Comparison of ENCODE assay signal across 13 mouse cellular contexts in the genomic region with DNA sequence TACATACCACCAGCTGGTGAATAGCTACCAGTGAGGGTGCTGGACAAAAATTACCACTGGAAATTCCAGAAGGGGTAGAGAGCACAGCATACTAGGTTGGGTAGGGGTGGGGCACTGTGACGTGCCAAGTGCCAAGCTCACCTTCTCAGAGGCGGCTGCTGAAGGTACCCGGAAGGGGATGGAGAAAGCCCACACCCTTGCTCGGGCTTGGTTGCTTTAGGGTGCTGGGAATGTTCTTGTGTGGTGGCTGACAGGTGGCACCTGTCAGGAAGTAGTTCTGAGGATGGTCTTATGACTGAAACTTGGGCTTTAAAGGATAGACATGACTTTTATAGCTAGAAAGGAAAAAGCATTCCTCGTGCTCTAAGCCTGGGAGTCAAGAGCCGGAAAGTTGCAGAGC. TPM values are rescaled to one million over a fixed set of nuclear protein-coding genes. Genes with fewer than 3 reads are reported as not detected.
DNase-seq lines count a peak whose midpoint lies in the region.
"Had no signal": no experiment of that assay in that cellular context is flagged by ENCODE, and none has a peak within 500 bp of the region (broad histone marks: within the 10 kb centered on the region; RNA-seq: fewer than 3 reads in every experiment).

No protein-coding gene starts in this region.

- peak; percentile 74 for DNase-seq in heart, adult 11 months
- DNase-seq in heart, adult 18-20 months: no peak
- DNase-seq: adrenal gland, adult 2 months; adrenal gland, adult 8-10 months; adrenal gland, postnatal 10 days; adrenal gland, postnatal 14 days; adrenal gland, postnatal 25 days; adrenal gland, postnatal 36 days; B cell, adult 2 months; cerebellum, adult 11 months; cerebellum, adult 11-12 months; cerebellum, adult 18-20 months; cerebellum, adult 2 months had no signal

RNA-seq across cellular contexts. Expression of gene Rreb1, which starts 3.9 kb away (rescaled TPM):
- total RNA-seq in heart, adult 18-20 months (2021): 10 to 100 TPM; 34.0 to 34.4 TPM
